Mouse (Mus musculus) inflammation-experienced regulatory T-cells (primary cell): ENCODE results near the gene Cd86. TPM values are rescaled to one million over a fixed set of nuclear protein-coding genes. Genes with fewer than 3 reads are reported as not detected.

Source experiments
- polyA plus RNA-seq, 2 experiments: library from polyadenylated mRNA; unstranded; fragments of 100-300 nt; shearing (Covaris generic); gene quantifications; one replicate each; pipeline ENCODE4 v1.2.1; 2017

The Cd86 gene
- polyA plus RNA-seq = 10 to 100 TPM; 29.3 to 47.7 TPM

GRCm38 (mm10) chr16:36665782-36666181, at the start of gene Cd86:
Gene Cd86, minus strand, starts transcription at chr16:36666081.

GRCm38 (mm10) chr16:36693818-36694413, 28.0 kb upstream of the Cd86 start, which contains the start of gene Ildr1:
Gene Ildr1, plus strand, starts transcription at chr16:36693978.

GRCm38 (mm10) chr16:36561386-36562338, 104.2 kb downstream of the Cd86 start, which contains the start of gene Casr:
Gene Casr, minus strand, starts transcription at chr16:36562141.

Other genes starting within 250 kb of the Cd86 start
- gene Stfa3, start 210.7 kb downstream of the Cd86 start, polyA plus RNA-seq = 1 to 10 TPM in 1 of 2 experiments, not detected in 1; 2.3 TPM
- under 1 TPM; 0.08 to 0.67 TPM for gene Casr, start 103.9 kb downstream of the Cd86 start, polyA plus RNA-seq
- gene Ildr1, start 27.9 kb upstream of the Cd86 start, polyA plus RNA-seq = 10 to 100 TPM; 12.0 to 13.9 TPM
- 10 to 100 TPM in 1 of 2 experiments, 1 to 10 TPM in 1; 8.8 to 16.5 TPM for gene Slc15a2, start 118.9 kb upstream of the Cd86 start, polyA plus RNA-seq
- gene Iqcb1, start 162.3 kb upstream of the Cd86 start, polyA plus RNA-seq = 10 to 100 TPM; 15.8 to 16.7 TPM
- 1 to 10 TPM; 1.0 to 2.5 TPM for gene Eaf2, start 208.9 kb upstream of the Cd86 start, polyA plus RNA-seq
- 10 to 100 TPM; 31.6 to 38.8 TPM for gene Golgb1, start 209.1 kb upstream of the Cd86 start, polyA plus RNA-seq